Mouse (Mus musculus) inflammation-experienced regulatory T-cells, adult 16 weeks (primary cell): ENCODE measurements around the gene Rpe65. TPM values are rescaled to one million over a fixed set of nuclear protein-coding genes. Genes with fewer than 3 reads are reported as not detected.

ENCODE experiments used
- polyA plus RNA-seq: library from polyadenylated mRNA; unstranded; fragments of 100-300 nt; shearing (Covaris generic); gene quantifications from one replicate; pipeline ENCODE4 v1.2.1, GENCODE M21; 2017

Rpe65 gene
- not detected for polyA plus RNA-seq

GRCm38 (mm10) chr3:159598875-159599274, at the start of gene Rpe65:
Gene Rpe65, plus strand, starts transcription at chr3:159599175.

Other genes starting within 250 kb of the Rpe65 start
- 2.2 TPM for gene Depdc1a, start 103.7 kb upstream of the Rpe65 start, polyA plus RNA-seq
- gene Wls, start 240.5 kb downstream of the Rpe65 start, polyA plus RNA-seq = 161 TPM